Mouse (Mus musculus) heart, postnatal 10 days (tissue): ENCODE measurements around the gene Tacr2. TPM values are rescaled to one million over a fixed set of nuclear protein-coding genes. Genes with fewer than 3 reads are reported as not detected.
A peak's percentile ranks its signal among the peaks of the same experiment; 100 is the strongest.

Experiments
- DNase-seq, 2 experiments: peaks; one replicate each; pipeline ENCODE4 v3.0.0; 2021
- intact Hi-C: fragments of 180-260 bp; cut with DNase I; formaldehyde crosslinking; loops from one replicate; pipeline ENCODE4 v1.15.1; 2025
- total RNA-seq, 2 experiments: library from RNA; stranded (reverse); gene quantifications; 2 replicates each; pipeline ENCODE4 v1.2.3; 2021

Gene Tacr2
- total RNA-seq, 2 experiments from 2014 or later: not detected

DNA sequence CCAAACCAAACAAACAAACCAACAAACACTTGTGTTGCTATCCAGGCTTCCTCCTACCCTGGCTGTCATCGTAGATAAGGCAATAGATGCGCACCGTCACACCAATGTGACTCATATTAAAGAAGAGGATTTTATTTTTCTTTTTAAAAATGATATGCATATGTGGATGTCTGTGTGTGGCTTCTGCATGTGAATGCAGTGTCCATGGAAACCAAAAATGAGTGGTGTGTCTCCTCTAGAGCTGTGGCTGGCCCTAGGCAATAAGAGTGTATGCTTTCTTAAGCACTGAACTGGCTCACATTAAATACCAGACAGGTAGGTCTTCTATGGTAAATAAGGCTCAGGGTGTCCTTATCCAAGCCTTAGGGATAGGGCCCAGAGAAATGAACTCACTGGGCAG, 13.6 kb upstream of the Tacr2 start:
- DNase-seq: no peak

DNA sequence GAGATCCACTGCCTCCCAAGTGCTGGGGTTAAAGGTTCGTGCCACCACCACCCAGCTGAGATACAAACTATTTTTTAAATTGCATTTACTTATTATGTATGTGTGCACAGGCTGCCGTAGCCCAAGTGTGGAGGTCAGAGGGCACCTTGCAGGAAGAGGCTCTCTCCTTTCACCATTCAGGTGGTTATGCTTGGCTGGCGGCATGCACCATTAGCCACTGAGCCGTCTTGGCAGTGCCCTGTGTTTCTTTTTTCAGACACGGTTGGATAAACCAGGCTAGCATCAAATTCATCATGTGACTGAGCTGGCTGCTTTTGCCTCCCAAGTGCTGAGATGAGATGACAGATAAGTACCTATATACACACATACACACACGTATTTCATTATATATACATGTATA, 13.0 kb upstream of the Tacr2 start:
- intact Hi-C loops: no loop called here
- peak; percentile 32 to 38 for DNase-seq

More for the DNA sequence above, 13.6 kb upstream of the Tacr2 start:
- intact Hi-C loops: no loop called here

DNA sequence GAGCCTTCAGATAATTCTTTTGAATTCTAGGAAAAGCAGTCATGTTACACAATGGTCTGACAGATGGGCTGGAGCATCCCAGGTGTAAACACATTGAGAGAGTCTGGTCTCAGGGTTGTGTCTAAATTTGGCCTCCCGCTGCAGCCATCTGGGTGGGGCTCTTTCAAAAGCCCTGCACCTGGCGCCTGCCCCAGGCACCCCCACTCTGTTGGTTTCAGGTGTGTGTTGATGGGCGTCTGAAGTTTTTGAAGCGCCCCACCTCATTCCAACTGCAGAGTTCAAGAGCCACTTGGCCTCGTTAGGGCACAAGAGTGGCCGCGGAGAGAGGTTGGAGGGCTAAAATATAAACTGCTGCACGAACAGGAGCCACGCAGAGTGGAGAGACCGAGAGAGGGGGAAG, 9.9 kb upstream of the Tacr2 start:
- DNase-seq: no peak
- intact Hi-C loops: loop anchor here (10.0 kb wide), 1 partner anchor 258 kb away; no protein-coding TSS in a partner anchor

DNA sequence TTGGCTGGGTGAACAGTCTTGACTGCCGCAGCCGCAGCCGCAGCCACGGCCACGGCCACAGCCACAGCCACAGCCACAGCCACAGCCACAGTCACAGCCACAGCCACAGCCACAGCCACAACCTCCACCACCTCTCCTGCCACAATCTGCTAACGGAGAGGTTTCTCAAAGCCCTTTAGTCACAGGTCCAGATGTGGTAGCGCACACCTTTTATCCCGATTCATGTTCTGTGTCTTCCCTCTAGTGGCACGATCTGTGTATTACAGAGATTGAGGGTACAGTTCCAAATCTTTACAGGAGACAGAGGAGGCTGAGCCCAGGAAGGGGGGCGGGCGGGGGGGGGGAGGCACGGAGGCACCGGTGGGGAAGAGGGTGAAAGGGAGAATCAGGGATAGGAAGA, 9.3 kb upstream of the Tacr2 start:
- intact Hi-C loops: loop anchor here (1.0 to 10.0 kb wide), 3 partner anchors 56 to 258 kb away; no protein-coding TSS in a partner anchor
- DNase-seq: peak; percentile 69 to 76

DNA sequence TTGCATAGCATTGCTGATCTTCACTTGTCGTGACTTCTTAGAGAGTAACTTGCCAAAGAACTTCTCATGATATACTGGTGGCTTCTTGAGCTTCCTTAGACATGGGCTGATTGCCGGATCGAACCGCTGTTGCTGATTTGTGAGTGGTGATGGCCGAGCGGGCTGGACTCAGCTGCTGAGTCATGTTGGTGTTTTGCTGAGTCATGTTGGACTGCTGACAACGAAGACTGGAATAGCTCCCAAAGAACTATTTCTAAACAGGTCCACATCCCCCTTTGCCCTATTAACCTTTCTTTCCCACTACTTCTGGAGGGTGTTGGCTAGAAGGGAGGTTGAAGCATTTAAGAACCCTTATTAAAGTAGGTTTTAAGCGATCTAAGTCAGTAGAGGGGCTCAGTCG, 8.2 kb upstream of the Tacr2 start:
- DNase-seq: no peak
- intact Hi-C loops: loop anchor here (10.0 kb wide), 1 partner anchor 259 kb away; no protein-coding TSS in a partner anchor

DNA sequence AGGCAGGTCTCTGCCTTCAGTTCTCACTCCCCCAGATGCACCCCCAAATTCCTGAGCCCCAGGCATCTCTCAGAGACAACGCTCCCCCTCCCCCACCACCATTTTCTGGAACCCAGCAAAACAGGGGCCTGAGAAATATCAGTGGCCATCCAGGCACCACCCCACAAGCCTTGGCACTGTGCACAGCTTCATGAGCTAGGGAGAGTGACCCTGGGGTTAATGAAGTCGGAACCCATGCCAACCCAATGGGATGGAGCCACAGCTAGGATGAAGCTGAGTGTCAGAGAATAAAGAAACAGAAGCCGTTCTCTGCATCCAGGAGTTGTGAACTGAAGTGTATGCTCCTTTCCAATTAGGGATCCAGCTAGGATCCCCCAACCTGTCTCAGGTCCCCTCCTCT, 5.1 kb upstream of the Tacr2 start:
- DNase-seq: no peak
- intact Hi-C loops: loop anchor here (10.0 kb wide), 1 partner anchor 262 kb away; no protein-coding TSS in a partner anchor

DNA sequence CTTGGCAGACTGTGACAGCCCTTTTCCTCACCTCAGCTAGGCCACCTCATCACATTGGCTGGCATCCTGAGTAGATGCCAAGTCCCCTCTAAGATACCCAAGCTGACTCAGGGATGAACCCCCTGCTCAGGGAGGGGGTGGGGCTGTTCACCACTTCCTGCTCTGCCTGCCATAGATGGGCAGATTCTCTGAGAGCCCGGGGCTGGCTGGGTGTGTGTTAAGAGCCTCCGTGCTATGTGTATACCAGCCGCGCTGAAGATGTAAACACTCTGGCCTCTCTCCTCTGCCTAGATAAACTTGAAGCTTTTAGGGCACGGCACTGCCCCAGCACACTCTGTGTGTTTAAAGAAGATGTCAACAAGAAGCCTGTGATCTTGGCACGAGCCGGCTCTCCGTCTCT, 4.4 kb upstream of the Tacr2 start:
- intact Hi-C loops: loop anchor here (10.0 kb wide), 1 partner anchor 263 kb away; no protein-coding TSS in a partner anchor
- no peak for DNase-seq

DNA sequence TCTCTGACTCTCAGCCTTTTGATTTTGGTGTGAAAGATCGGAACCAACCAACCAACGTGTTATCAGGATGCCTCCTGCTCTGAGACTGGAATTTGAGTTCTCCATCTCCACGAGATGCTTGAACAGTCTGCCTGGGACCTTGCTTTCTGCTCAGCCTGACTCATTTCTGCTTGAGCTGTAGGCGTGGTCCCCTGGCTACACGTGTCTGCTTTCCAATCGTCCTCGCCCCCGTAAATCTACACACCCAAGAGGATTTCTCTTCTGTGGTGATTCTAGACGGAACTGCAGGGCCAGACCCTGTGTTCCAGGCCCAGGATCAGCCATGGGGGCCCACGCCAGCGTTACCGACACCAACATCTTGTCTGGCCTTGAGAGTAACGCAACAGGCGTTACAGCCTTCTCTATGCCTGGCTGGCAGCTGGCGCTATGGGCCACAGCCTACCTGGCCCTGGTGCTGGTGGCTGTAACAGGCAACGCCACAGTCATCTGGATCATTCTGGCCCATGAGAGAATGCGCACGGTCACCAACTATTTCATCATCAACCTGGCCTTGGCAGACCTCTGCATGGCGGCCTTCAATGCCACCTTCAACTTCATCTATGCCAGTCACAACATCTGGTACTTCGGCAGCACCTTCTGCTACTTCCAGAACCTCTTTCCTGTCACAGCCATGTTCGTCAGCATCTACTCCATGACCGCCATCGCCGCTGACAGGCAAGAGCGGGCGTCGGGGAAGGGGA, 428 bp downstream of the Tacr2 start:
- intact Hi-C loops: no loop called here
- DNase-seq: no peak

DNA sequence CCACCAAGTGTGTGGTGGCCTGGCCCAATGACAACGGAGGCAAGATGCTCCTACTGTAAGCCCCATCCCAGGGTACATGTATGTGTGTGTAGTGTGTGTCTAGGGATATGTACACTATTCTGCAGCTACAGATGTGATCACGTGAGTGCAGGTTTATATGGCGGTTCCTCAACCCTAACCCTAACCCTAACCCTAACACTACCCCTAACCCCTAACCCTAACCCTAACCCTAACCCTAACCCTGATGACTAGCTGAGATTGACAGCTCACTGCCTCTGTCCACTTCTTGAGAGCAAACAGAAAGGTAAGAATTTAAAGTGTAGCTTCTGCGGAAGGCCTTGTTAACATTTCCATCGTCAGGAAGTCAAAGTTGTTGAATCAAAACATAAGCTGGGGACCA, 6.1 kb downstream of the Tacr2 start:
- intact Hi-C loops: no loop called here
- DNase-seq: no peak

DNA sequence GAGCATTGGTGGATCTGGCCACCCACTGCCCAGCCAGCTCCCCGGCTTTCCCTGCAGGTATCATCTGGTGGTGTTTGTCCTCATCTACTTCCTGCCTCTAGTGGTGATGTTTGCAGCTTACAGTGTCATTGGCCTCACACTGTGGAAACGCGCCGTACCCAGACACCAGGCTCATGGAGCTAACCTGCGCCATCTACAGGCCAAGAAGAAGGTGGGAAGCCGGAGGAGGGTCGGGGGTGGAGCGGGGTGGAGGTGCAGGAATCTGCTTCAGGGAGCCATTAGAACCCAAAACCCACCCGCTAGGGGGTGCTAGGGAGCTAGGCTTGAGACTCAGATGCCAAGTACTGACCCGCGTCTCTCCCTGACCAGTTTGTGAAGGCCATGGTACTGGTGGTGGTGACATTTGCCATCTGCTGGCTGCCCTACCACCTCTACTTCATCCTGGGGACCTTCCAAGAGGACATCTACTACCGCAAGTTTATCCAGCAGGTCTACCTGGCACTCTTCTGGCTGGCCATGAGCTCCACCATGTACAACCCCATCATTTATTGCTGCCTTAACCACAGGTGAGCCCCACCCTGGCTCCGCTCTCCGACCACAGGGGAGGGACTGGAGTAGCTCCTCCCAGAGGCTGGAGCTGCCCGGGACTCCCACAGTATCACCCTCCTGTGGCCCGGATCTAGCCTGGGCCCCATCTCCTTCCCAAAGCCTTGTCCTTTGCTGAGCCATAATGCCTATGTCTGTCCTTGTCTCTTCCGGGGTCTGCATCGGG, 9.1 kb downstream of the Tacr2 start:
- DNase-seq: peak; percentile 48 to 65
- intact Hi-C loops: no loop called here

DNA sequence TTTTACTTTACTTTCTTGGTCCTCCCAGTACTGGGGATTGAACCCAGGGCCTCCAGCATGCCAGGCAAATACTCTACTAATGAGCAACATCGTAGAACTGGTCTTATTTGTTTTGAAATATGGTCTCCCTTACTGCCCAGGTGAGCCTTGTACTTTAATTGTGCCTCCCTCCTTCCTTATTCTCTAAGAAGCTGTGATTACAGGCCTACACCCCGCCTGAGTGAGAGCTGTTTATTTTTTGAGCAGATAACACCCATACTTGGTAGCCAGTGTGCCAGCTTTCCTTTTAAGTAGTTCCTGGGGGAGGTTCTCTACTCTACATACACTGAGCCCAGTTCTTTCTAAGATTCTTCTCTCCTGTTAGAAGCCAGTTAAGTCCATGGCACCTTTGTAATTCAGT, 12.1 kb downstream of the Tacr2 start:
- no peak for DNase-seq
- intact Hi-C loops: no loop called here

DNA sequence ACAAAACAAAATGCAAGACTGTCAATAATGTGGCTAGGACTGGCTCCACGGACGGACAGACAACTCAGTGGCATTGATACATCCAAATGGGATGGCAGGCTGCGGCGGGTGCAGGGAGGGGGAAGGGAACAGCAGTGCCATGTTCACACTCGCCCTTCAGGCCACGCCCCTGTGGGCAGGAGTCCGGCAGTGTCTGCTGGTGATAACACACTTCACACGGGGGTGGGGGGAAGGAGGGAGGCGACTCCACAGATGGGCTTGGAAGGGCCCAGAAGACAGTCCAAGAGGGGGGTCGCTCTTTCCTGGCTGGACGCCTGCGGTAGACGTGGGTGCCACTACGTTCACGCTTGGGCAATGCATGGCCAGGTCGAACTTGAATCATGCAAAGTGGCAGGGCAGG, 17.0 kb downstream of the Tacr2 start:
- intact Hi-C loops: no loop called here

DNA sequence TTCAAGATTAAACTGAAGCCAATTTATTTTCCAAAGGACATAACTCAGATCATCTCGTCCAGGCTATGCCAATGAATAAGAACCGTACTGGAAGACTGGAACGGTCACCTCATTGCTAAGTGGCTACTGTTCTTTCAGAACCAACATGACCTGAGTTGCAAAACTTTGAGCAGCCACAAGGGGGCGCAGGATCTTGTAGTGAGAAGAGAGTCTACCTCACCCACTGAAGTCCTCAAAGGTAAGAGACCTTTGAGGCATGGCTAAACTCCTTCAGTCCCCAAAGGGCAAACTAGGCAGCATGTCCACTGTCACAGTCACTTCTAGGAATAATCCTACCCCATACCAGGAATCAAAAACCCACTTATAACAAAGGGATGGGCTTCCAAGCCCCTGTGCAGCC, 23.0 kb downstream of the Tacr2 start:
- DNase-seq: peak; percentile 82 to 92
- intact Hi-C loops: loop anchor here (1.0 to 5.0 kb wide), 3 partner anchors 67 to 136 kb away; no protein-coding TSS in a partner anchor

More for the DNA sequence above, 17.0 kb downstream of the Tacr2 start:
- DNase-seq: no peak

DNA sequence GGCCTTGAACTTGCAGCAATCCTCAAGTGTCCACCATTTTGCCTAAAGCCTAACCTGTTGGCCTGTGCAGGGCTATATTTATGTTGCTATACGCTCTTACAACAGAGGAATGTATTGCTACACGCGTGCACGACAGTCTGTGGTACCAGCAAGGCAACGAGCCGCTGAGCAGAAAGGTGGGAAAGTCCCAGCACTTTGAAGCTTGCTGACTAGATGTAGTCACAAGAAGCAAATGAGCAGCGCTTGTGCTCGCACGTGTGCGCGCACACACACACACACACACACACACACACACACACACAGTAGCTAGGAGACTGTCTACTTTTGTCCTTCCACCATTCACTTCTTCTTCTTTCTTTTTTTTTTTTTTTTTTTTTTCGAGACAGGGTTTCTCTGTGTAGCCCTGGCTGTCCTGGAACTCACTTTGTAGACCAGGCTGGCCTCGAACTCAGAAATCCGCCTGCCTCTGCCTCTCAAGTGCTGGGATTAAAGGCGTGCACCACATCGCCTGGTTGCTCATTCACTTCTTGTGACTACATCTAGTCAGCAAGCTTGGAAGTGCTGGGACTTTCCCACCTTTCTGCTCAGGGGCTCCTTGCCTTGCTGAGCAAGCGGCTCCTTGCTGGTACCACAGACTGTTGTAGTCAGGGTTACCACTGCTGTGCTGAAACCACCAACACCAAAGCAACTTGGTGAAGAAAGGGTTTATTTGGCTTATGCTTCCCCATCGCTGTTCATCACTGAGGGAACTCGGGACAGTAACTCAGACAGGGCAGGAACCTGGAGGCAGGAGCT, 25.5 kb downstream of the Tacr2 start:
- no peak for DNase-seq
- intact Hi-C loops: loop anchor here (5.0 kb wide), 1 partner anchor 65 kb away; no protein-coding TSS in a partner anchor

DNA sequence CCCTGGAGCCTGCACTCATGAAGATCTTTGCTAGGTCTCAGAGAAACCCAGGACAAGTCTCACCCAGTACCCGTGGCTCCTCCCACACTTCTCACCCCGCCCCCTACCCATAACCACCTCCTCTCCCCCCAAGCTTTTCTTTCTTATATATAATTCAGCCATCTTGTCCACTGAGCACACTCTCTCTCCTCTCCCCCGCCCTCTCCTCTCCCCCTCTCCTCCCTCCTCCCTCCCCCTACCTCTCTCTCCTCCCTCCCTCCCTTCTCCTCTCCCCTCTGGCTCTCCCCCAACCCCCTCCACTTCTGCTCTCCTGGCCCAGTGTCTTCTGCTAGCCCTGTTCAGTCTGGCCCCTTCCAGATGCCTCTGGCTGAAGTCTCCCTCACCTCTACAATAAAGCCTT, 26.8 kb downstream of the Tacr2 start:
- intact Hi-C loops: loop anchor here (5.0 kb wide), 1 partner anchor 63 kb away; no protein-coding TSS in a partner anchor
- no peak for DNase-seq

DNA sequence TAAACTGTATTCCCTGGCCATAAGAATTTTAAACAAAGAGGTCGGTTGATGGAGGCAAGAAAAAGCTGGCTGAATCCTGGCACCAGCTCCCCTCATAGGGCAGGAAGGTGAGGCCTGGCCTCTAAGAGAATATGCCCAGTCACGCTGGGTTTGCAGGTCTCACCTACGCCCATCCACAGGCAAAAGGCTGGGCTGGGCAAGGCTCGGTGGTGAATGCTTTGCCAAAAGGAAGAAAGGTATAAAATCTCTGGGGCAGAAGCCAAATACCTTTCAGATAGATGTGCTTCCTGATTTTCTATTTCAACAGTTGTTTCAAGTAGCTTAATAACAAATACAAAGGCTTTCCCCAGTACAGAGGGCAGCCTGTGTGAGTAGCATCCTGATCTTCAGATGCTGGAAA, 27.4 kb downstream of the Tacr2 start:
- intact Hi-C loops: loop anchor here (5.0 kb wide), 1 partner anchor 63 kb away; no protein-coding TSS in a partner anchor

DNA sequence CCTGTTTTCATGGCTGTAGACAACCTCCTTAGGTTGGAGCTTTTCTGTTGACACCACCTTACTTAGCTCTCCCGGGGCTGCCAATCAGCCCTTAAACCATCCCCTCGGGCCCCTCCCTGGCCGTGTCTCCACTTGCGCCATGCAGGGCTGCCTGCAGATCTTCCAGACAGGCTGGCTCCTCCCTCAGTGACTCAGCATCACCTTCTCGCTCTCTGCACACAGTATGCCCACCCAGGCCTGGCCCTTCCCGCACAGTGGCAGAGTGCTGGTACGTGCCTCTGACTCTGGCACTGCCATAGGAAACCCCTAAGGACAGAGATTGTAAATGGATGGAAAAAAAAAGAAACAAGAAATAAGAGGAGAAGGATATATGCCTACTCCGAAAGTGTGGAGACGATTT, 30.5 kb downstream of the Tacr2 start:
- intact Hi-C loops: no loop called here
- no peak for DNase-seq

More for the DNA sequence above, 27.4 kb downstream of the Tacr2 start:
- no peak for DNase-seq

DNA sequence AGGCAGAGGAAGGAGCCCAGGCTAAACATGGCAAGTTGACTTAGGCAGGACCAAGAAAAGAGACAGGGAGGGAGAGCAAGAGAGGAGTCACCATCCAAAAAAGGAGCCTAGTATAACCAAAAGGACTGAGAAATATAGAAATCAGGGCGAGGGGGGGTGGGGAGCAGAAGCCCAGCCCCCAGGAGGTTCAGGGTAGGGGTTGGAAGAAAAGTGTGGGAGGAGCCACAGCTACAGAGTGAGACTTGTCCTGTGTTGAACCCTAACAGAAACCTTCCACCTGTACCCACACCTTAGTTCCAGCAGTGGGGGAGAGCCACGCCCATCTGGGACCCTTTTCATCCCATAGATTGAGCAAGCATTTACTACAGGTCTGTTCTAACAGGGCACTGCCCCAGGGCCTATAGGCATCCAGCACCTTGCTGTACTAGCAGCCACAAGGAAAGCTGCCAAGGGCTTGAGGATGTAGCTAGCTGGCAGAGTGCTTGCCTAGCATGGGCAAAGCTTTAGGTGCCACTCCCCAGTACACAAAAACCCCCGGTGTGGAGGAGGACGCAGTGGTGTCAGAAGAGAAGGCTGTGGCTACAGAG, 31.1 kb downstream of the Tacr2 start:
- no peak for DNase-seq
- intact Hi-C loops: no loop called here

DNA sequence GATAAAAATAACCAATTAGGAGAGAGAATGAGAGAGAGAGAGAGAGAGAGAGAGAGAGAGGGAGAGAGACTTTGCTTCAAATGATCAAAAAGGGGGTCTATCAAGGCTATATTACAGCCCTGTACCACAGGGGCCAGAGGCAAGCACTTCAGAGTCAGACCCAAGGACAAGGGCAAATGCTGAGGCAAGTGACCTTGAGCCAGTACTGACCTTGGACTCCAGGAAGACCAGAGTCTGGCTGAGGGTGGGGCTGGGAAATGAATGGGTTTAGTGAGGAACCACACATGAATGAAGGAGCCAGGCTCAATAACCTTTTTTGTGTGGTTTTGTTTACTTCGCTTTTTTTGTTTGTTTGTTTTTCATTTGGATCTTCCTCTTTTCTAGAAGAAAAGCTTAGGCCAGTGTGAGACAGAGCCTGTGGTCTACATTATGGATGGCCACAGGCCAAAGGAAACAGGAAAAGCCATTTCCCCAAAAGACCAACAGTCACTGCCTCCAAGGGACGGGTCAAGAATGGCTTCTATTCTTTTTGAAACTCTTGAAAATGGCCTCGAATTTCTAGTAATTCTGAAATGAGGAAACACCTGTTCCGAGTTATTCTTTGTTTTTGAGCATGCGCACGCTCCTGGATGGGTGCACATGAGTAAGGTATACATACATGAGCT, 35.4 kb downstream of the Tacr2 start:
- intact Hi-C loops: no loop called here
- peak; percentile 43 to 59 for DNase-seq

DNA sequence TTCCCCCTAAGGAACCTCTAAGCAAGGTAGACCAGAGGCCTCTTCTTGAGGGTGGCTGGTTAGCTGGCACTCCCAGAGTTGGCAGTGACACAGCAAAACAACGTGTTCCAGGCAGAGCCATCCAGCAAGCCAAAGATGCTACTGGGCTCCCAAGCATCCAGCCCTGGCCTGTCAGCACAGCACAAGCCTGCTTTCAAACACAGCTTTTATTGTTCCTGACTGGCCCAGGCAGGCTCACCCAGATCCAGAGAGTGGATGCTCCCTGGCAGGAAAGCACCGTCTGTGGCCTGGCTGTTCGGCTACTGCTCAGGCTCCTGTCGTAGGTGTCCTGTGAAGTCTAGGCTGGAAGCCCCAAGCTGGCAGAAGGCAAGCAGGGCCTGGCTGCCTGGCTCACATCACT, 41.9 kb downstream of the Tacr2 start:
- intact Hi-C loops: no loop called here
- DNase-seq: no peak
